Mouse (Mus musculus) thymus, adult 2 months (tissue): ENCODE results near the gene Gphn. TPM values are rescaled to one million over a fixed set of nuclear protein-coding genes. Genes with fewer than 3 reads are reported as not detected.

Experiments used
- DNase-seq: peaks from one replicate; pipeline ENCODE4 v3.0.0; 2021
- H3K27ac ChIP-seq: fragments of 200-500 bp; 2 replicates; pipeline ENCODE4 v1.5.1; 2012; ENCODE audit warnings: low read length, control low read depth; ENCODE audit not compliant: control insufficient read depth, insufficient read depth
- H3K27me3 ChIP-seq: fragments of 200-500 bp; 2 replicates; pipeline ENCODE4 v1.6.1; 2012; ENCODE audit warnings: mild to moderate bottlenecking, low read length, moderate library complexity, mixed read lengths; ENCODE audit not compliant: control insufficient read depth, insufficient read depth
- H3K36me3 ChIP-seq: fragments of 200-500 bp; 2 replicates; pipeline ENCODE4 v1.6.1; 2012; ENCODE audit warnings: mild to moderate bottlenecking, low read length, moderate library complexity; ENCODE audit not compliant: control insufficient read depth, insufficient read depth
- H3K4me1 ChIP-seq: fragments of 200-500 bp; replicated peaks from 2 replicates; pipeline ENCODE4 v1.6.1; 2012; ENCODE audit warnings: low read length; ENCODE audit not compliant: control insufficient read depth, insufficient read depth
- H3K4me3 ChIP-seq: fragments of 200-500 bp; 2 replicates; pipeline ENCODE4 v1.5.1; 2012; ENCODE audit warnings: mild to moderate bottlenecking, low read length, control low read depth, moderate library complexity; ENCODE audit not compliant: control insufficient read depth, insufficient read depth
- CTCF ChIP-seq: fragments of 200-500 bp; IDR thresholded peaks from 2 replicates; pipeline ENCODE4 v1.5.1; 2012; ENCODE audit warnings: mild to moderate bottlenecking, control low read depth, low read length, moderate library complexity, borderline replicate concordance; ENCODE audit not compliant: control insufficient read depth, poor library complexity, insufficient read depth; ENCODE audit errors: extremely low read depth
- POLR2A ChIP-seq: fragments of 200-500 bp; IDR thresholded peaks from 2 replicates; pipeline ENCODE4 v1.6.1; 2012; ENCODE audit warnings: mild to moderate bottlenecking, low read length, control low read depth, moderate library complexity; ENCODE audit not compliant: control insufficient read depth, poor library complexity, insufficient read depth; ENCODE audit errors: extremely low read depth
- WGBS: fragments of 180-500 bp; shearing (Covaris S2); methylation state at CpG from one replicate; pipeline ENCODE4 v1.1.7; 2018; 5-methylcytosine and 5-hydroxymethylcytosine counted together
- polyA plus RNA-seq: library from polyadenylated mRNA; depleted of rRNA; stranded (reverse); fragments of >200 nt; gene quantifications from 2 replicates; pipeline ENCODE4 v1.2.3, GENCODE M21; 2012

Gphn gene
- polyA plus RNA-seq, 1 experiment = 8.2 TPM

DNA sequence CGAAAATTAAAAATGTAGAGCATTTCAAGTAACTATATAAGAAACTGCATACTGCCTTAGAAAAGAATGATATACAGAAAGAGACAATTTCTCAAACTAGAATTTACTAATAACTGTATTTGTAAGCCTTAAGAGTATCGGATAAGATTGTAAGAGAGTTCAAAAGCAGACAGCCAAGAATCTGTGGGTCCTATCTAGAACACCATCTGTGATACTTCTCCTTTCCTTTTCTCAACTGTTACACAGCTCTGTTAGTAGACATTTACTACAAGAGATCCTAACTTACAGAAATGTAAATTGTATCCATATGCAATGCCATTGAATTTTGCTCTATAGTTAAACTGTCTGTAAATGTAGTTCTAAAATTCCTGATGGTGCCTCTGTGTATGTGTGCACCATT is 324.7 kb downstream of the Gphn start:
- Histone ChIP-seq H3K36me3 (no peaks in the 10 kb centered on the region), H3K4me1 (no peaks in the 10 kb centered on the region), H3K27ac (no peak overlapping the region), H3K27me3 (no peaks in the 10 kb centered on the region), H3K4me3 (no peak overlapping the region)
- 82% methylated on average over 2 of the region's 2 CpGs for WGBS
- DNase-seq = no peak
- TF ChIP-seq POLR2A (no peak), CTCF (no peak)

- Histone ChIP-seq H3K27ac (no peak overlapping the region), H3K4me1 (no peaks in the 10 kb centered on the region), H3K36me3 (no peaks in the 10 kb centered on the region), H3K27me3 (no peaks in the 10 kb centered on the region), H3K4me3 (no peak overlapping the region)
- TF ChIP-seq POLR2A (no peak), CTCF (no peak)
- 20% methylated on average over 2 of the region's 2 CpGs for WGBS
- no peak for DNase-seq
Measured at GRCm38 (mm10) chr12:78631816-78632215, 405.6 kb downstream of the Gphn start.

DNA sequence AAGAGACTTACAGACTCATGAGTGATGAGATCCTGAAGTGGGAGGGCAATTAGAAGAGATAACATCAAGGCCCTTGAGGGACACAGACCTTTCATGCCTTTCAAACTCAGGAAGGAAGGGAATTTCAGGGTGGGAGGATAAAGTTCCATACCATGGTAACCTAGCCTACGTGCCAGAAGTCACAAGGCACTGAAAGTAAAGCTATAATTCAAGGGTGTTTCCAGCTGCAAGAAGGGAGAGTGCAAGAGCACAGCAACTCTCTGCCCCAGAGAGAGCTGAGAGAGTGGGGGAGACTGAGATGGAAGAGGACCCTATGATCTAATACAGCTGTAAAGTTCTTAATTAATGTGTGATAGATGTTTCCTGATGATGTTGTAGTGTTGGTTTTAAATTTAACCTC is 413.3 kb downstream of the Gphn start:
- Histone ChIP-seq H3K27me3 (no peaks in the 10 kb centered on the region), H3K36me3 (no peaks in the 10 kb centered on the region), H3K4me3 (no peak overlapping the region), H3K4me1 (no peaks in the 10 kb centered on the region), H3K27ac (no peak overlapping the region)
- DNase-seq = no peak
- WGBS = 95% methylated on average over 1 of the region's 1 CpGs
- no peak for TF ChIP-seq CTCF
- no peak for TF ChIP-seq POLR2A

DNA sequence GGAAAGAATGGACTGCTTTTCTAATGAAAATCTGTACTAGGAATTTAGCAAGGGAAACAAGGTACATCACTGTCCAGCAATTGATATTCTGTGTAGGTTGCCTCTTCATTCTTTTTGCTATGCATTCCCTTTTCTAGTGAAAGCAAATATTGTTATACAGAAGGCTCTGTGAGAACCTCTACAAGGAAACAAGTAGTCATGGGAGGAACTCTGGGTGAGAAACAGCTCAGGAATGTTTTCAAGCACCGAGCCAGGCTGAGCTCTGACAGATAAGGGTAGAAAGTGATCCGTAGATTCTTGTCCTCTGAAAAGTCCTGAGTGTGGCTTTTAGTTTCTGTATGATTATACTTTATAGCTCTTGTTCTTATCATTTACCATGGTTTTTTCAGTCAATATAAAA is 413.9 kb downstream of the Gphn start:
- Histone ChIP-seq H3K4me3 (no peak overlapping the region), H3K27me3 (no peaks in the 10 kb centered on the region), H3K27ac (no peak overlapping the region), H3K4me1 (no peaks in the 10 kb centered on the region), H3K36me3 (no peaks in the 10 kb centered on the region)
- 98% methylated on average over 2 of the region's 2 CpGs for WGBS
- TF ChIP-seq CTCF (no peak), POLR2A (no peak)
- no peak for DNase-seq

- TF ChIP-seq CTCF (no peak), POLR2A (no peak)
Measured at GRCm38 (mm10) chr12:78641220-78641619, 415.0 kb downstream of the Gphn start.

DNA sequence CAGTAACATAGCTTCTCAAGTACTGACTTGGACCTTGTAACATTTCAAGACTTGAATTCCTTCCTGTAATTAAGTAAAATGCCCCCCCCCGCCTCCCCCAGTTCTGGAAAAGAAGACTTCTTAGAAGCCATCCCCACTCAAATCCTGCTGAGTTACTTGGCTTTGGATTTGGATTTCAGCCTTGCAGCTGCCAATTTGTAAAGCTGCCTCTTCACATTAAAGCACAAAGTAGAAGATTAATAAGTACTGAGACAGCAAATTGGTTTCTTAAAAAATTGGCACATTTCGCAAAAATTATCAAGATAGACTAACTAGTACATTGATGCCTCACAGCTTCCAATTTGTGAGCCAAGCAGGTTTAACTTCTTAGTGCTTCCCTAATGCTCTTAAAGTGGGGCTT is 417.5 kb downstream of the Gphn start:
- DNase-seq = no peak
- no peaks in the 10 kb centered on the region for H3K36me3 ChIP-seq
- no peak overlapping the region for H3K4me3 ChIP-seq
- H3K27me3 ChIP-seq = no peaks in the 10 kb centered on the region
- TF ChIP-seq POLR2A (no peak), CTCF (no peak)
- H3K27ac ChIP-seq = no peak overlapping the region
- WGBS = 94% methylated on average over 2 of the region's 2 CpGs
- H3K4me1 ChIP-seq = no peaks in the 10 kb centered on the region

More at GRCm38 (mm10) chr12:78641220-78641619, 415.0 kb downstream of the Gphn start:
- H3K36me3 ChIP-seq = no peaks in the 10 kb centered on the region
- H3K4me3 ChIP-seq = no peak overlapping the region
- H3K27ac ChIP-seq = no peak overlapping the region
- H3K27me3 ChIP-seq = no peaks in the 10 kb centered on the region
- no peaks in the 10 kb centered on the region for H3K4me1 ChIP-seq
- no peak for DNase-seq

DNA sequence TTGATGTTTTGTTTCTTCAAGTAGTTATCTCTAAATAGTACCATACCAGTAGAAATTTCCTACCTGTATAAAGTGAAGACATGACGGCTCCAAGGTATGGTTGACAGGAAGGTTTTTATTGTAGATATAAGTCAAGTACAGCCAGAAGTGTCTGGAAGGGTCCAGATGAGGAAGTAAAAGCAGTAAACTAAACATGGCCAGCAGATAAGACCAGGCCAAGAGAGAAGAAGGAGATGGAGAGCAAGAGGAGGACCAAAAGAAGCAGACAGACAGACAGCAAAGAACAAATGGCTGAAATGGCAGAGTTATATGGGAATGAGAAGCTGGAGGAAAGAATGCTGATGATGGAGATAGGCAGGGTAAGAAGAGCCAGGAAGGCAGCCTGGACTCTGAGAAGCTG is 419.1 kb downstream of the Gphn start:
- no peak overlapping the region for H3K27ac ChIP-seq
- 100% methylated on average over 1 of the region's 1 CpGs for whole genome bisulfite sequencing
- H3K36me3 ChIP-seq = no peaks in the 10 kb centered on the region
- H3K27me3 ChIP-seq = no peaks in the 10 kb centered on the region
- no peak for DNase-seq
- no peak overlapping the region for H3K4me3 ChIP-seq
- H3K4me1 ChIP-seq = no peaks in the 10 kb centered on the region
- TF ChIP-seq POLR2A = no peak
- TF ChIP-seq CTCF = no peak

DNA sequence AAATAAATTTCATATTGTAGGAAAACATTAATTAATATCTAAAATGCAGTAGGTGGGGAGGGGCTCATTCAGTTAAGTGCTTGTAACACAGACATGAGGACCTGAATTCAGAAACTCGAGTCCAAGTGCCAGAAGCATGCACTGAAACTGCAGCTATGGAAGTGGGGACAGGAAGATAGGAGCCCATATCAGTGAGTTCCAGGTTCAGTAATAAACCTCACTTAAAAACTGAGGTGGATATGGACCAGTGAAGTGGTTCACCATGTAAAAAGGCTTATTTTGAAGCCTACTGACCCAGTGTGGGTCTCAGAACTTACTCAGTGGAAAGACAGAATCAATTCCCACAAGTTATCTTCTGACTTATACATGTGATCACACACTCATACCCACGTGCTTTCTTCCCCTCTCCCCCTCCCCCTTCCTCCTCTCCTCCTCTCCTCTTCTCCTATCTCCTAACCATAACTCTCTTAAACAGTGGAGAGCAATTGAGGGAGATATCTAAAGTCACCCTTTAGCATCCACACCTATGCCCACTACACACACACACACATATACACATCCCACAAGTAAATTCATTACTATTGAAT is 433.6 kb downstream of the Gphn start:
- no peak for DNase-seq
- no peak for TF ChIP-seq POLR2A
- TF ChIP-seq CTCF = no peak
- WGBS = 79% methylated on average over 2 of the region's 2 CpGs

More for the DNA sequence above, 433.6 kb downstream of the Gphn start:
- no peaks in the 10 kb centered on the region for H3K4me1 ChIP-seq
- H3K27ac ChIP-seq = no peak overlapping the region
- no peaks in the 10 kb centered on the region for H3K27me3 ChIP-seq
- no peak overlapping the region for H3K4me3 ChIP-seq
- H3K36me3 ChIP-seq = no peaks in the 10 kb centered on the region
